Comparison of ENCODE assay signal across 1 mouse cellular context in the genomic region with DNA sequence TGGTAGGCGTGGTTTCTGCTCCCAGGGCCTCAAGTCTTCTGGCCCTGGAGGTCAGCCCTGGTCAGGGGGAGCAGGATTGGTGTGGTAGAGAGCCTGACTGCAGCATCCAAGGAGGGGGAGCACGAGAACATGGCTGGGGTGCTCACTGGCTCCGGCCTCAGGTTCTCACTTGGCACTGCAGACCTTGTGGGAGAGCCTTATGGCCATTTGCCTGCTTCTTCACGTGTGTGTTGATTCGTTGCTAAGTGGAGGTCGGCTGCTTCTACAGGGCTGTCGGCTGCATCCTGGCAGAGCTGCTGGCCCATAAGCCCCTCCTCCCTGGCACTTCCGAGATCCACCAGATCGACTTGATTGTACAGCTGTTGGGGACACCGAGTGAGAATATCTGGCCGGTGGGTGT. TPM values are rescaled to one million over a fixed set of nuclear protein-coding genes. Genes with fewer than 3 reads are reported as not detected.
"Had no signal": no experiment of that assay in that cellular context is flagged by ENCODE, and none has a peak within 500 bp of the region (broad histone marks: within the 10 kb centered on the region; RNA-seq: fewer than 3 reads in every experiment).

No protein-coding gene starts in this region.

RNA-seq across cellular contexts. Expression of gene Spata33, which starts 17.7 kb away (rescaled TPM):
- total RNA-seq: hematopoietic stem cell, adult 5-6 weeks had no signal
